Mouse (Mus musculus) left cerebral cortex, postnatal 10 days (tissue): ENCODE data around the gene Tor3a. TPM values are rescaled to one million over a fixed set of nuclear protein-coding genes. Genes with fewer than 3 reads are reported as not detected.
A peak's percentile ranks its signal among the peaks of the same experiment; 100 is the strongest.
"Not testable (repeated sequence)": the region's sequence is repeated elsewhere in the genome, so short reads cannot be mapped to it uniquely, and the experiment has no call there.

Experiments used
- DNase-seq, 2 experiments: peaks; one replicate each; pipeline ENCODE4 v3.0.0; 2021 to 2022; ENCODE audit warnings: low spot score in 2 of 2, mixed read lengths in 1 of 2; ENCODE audit errors: extremely low spot score in 1 of 2
- intact Hi-C: fragments of 180-260 bp; cut with DNase I; formaldehyde crosslinking; loops from one replicate; pipeline ENCODE4 v1.15.1; 2025
- total RNA-seq, 2 experiments: library from RNA; stranded (reverse); gene quantifications; 2 replicates each; pipeline ENCODE4 v1.2.3; 2021

Tor3a gene
- total RNA-seq, 2 experiments from 2014 or later, result 4.1 to 5.0 TPM

DNA sequence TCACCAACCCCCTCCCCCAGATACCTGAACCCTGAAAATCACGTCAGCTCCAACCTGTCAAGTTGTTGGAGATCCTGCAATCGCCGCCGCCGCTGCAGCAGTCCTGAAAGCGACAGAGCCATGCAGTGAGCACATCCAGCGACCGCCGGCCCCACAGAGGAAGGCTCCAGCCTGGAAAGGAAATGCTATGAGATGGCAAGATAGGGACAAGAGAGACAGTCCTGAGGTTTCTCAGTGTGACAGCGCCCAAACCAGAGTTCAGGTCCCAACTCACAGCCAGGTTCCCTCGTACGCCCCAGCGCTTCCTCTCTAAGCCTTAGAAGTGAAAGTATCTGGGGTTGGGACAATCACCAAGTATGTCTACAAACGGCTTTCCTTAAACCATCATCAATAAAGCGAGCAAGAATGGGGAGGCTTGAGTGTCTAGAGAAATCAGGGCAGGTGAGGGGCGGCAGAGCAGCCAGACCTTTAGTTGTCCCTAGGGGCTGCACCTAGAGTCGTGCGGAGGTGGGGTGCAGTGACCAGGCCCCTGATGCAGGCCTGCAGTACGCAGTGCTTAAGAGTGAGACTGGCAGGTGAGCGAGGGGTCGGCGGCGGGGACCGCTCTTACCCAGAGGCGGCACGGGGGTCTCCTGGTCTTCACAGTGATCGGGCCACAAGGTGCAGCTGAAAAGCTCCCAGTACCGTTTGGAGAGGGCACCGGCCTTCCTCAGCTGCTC, 521 bp downstream of the Tor3a start:
- no peak for DNase-seq
- intact Hi-C loops, result no loop called here

DNA sequence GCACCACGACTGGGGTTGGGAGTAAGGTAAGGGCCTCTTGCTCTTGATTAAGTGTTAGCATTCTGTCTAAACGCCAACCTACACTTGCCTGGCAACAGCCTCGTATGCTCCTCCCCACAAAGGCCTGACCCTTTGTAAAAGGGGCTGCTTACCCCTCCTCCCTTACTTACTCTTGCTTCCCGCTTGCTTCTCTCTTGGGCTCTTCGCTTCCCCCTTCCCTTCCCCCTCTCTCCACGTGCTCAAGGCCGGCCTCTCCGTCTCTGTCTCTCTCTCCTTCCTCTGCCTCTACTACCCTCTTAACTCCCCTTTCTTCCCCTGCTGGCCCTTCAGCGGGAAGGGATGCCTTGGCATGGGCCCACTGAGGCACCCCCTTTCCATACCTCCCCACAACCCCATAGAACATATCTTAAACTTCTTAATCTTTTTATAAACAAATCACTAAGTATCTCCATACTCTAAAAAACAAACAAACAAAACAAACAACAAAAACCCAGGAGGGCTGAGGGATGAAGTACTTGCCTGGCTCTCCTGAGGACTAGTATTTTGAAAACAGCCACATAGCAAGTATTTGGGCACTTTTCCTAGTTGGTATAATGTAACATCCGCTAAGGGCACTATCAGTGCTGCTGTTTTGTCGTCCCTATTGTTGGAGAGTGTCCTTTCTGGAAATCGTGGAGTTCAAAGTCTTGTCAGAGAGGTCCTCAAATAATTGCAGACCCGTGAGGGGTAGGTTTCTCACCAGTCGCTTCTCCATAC, 1.3 kb downstream of the Tor3a start:
- intact Hi-C loops, result no loop called here
- no peak for DNase-seq

GRCm38 (mm10) chr1:156671921-156672320, 2.2 kb downstream of the Tor3a start:
- no peak for DNase-seq
- intact Hi-C loops, result no loop called here

DNA sequence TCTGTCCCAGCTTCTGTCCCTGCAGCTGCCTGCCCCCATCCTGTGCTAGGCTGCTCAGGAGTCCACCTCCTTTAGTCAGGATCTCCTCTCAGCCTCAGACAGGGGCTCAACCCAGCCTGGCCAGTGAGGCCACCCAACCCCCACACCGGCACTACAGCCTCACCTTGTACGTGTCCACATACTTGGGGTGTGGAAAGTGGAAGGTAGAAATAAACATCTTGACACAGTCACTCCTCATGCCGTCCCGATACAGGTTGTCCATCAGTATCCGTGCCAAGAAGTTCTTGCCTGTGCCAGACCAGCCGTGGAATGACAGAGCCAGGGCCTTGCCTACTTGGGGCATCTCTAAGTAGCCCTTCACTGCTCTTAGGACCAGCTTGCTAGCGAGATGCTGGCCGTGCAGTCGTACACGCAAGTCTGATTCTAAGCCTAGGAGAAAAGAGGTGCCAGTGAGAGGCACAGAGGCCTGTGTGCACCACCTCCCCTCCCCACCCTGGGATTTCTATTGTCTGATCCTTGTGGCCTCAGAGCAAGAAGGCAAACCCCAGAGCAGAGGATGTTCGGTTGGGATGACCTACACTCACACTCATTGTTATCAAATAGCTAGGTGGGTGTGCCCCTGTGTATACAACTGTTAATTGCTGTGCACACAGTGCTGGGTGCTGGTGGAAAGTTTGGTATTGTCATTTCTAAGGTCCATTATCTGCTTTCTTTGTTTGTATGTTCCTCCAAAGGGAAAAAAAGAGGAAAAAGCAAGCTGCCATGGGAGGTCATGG, 4.8 kb downstream of the Tor3a start:
- intact Hi-C loops, result no loop called here
- DNase-seq, result no peak

DNA sequence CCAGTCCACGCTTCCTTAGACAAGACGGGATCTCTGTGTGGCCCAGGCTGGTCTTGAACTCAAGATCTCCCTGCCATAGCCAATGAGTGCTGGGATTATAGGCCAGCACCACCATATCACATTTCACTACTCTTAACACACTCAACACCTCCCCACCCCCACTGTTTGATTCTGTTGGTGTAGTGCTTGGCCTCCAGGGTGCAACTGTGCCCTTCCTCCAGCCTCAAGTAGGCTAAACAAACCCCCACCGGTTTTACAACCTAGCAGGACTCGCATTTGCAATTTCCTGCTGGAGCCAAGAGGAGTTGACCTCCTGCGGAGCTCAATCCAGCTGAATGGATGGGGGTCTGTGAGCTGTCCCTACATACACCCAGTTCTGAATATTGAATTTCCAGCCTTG, 5.6 kb downstream of the Tor3a start:
- intact Hi-C loops, result no loop called here

GRCm38 (mm10) chr1:156667141-156667926, 6.8 kb downstream of the Tor3a start:
- intact Hi-C loops, result no loop called here

More for the DNA sequence above, 5.6 kb downstream of the Tor3a start:
- no peak for DNase-seq

DNA sequence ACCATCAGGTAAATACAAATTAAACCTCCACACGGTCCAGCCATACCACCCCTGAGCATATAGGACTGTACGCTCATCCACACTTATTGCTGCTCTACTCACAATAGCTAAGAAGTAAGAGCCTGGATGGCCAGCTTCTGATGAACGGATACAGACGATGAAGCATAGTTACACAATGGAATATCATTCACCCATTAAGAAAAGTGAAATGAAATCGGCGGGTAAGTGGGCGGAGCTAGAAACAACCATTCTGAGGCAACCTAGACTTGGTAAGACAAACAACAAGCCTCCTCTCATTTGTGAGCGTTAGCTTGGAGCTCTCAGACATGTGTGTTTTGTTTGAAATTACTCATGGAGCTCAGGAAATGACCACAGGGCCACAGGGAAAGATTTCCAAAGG, 8.4 kb downstream of the Tor3a start:
- intact Hi-C loops, result no loop called here
- DNase-seq, result no peak

More at GRCm38 (mm10) chr1:156667141-156667926, 6.8 kb downstream of the Tor3a start:
- no peak for DNase-seq

GRCm38 (mm10) chr1:156660660-156661236, 13.4 kb downstream of the Tor3a start:
- DNase-seq, intact Hi-C loops: not testable (repeated sequence)

GRCm38 (mm10) chr1:156659906-156660659, 14.1 kb downstream of the Tor3a start:
- intact Hi-C loops, result no loop called here
- DNase-seq, result no peak

- DNase-seq, result no peak
- intact Hi-C loops, result no loop called here
Observed at GRCm38 (mm10) chr1:156658676-156659075, 15.5 kb downstream of the Tor3a start.

GRCm38 (mm10) chr1:156657523-156657922, 16.6 kb downstream of the Tor3a start:
- intact Hi-C loops, result no loop called here
- no peak for DNase-seq

GRCm38 (mm10) chr1:156654735-156655530, 19.2 kb downstream of the Tor3a start:
- no peak for DNase-seq
- intact Hi-C loops, result no loop called here

- intact Hi-C loops, result no loop called here
- DNase-seq, result no peak
Observed at GRCm38 (mm10) chr1:156652189-156652822, 21.9 kb downstream of the Tor3a start.

DNA sequence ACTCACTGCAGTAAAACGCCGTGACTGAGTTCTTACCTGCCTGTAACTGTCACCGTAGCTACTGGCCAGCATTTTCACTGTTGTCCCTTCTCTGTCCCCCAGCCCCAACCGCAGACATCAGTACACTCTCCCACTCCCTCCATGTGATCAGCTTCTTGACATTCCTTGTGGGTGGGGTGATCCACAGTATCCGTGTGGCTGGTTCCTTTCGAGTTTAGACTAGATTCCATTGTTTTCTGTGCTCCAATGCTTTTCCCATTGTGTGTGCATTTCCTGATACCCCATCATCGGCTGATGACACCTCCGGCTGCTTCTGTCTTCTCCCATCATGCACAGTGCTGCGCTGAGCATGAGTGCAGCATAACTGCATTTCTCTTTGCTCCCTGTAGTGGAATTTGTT, 23.5 kb downstream of the Tor3a start:
- intact Hi-C loops, result no loop called here
- no peak for DNase-seq

DNA sequence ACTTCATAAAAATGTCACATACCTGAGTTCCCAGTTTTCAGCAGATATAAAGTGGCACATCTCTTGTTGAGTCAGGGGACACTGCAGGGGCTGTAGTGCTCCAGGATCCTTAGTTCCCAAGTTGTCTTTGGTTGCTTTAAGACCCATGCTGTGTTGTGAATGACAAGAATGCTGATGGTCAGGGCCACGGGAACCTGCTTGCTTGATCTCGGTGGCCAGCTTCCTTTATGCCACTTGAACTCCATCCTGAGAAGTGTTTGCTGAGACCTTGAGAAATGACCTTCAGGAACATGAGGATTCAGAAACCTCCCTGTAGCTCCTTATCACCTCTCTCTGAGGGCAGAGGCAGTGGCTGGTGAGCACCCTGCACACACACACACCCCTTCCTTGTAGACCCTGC, 25.5 kb downstream of the Tor3a start:
- intact Hi-C loops, result no loop called here
- DNase-seq, result peak in 1 of 2 experiments; percentile 4

GRCm38 (mm10) chr1:156645971-156646370, 28.2 kb downstream of the Tor3a start:
- intact Hi-C loops, result no loop called here
- no peak for DNase-seq
